Mouse (Mus musculus) gastrocnemius, postnatal 25 days (tissue): ENCODE measurements around the gene Fam53b. TPM values are rescaled to one million over a fixed set of nuclear protein-coding genes. Genes with fewer than 3 reads are reported as not detected.
"Not testable (repeated sequence)": the region's sequence is repeated elsewhere in the genome, so short reads cannot be mapped to it uniquely, and the experiment has no call there.

Experiments
- DNase-seq: peaks from one replicate; pipeline ENCODE4 v3.0.0; 2022
- total RNA-seq, 2 experiments: library from RNA; stranded (reverse); gene quantifications; 1 replicate in 1 of 2; 2 replicates in 1 of 2; pipeline ENCODE4 v1.2.3; 2021

Gene Fam53b
- total RNA-seq, 2 experiments from 2014 or later: 17.0 to 19.0 TPM

DNA sequence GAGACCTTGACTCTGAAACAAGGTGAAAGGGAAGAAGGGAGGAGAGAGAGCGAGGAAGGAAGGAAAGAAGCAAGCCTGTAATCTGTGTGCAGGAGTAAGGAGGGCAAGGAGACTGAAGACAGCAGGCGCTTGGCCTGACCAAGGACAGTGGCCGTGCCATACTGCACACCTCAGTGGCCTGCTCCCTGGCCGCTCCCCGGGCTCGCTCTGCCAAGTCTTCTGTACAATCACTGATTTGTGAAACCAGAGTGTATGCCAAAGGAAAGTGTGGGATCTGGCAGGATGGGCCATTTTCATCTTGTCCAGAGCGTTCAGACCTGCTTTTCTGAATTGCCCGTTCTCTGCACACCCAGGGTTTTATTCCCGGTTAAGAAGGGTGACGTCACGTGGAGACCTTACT, 132.4 kb downstream of the Fam53b start:
- no peak for DNase-seq

DNA sequence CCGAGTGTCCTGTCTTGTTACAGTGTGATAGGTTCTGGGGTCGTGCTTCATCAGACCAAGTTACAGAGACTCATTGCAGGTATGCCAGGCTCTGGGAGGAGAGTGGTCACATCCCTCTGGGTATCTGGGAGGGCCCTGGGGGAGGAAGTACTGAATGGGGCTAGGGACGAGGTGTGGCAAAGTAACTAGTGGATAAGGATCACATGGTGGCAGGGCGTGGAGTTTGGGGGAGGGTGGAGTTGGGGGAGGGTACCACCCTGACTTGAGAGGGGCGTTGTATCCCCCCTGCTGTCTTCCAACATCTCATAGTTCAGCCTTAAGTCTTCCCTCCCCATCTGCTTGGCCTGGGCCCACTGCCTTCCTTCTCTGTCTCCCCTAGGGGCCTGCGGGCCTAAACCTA, 134.1 kb downstream of the Fam53b start:
- no peak for DNase-seq

DNA sequence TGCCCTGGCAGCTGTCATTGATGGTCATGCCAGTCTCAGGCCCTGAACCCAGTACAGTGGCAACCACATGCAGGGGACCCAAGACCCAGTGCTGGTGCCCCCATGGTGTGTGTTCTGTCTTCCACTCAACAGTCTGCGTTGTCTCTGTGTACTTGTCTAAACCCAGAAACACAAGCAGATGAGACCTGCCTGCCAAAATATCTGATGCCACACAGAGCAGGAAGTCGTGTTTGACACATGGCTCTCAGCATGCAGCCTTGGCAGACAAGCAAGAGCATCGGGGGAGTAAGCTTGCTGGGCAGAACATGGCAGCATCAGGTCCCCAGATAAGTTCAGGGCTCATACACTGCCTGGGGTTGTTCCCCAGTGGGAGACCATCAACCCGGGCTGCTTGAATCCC, 134.6 kb downstream of the Fam53b start:
- DNase-seq: no peak

GRCm38 (mm10) chr7:132675922-132676321, 137.8 kb downstream of the Fam53b start:
- DNase-seq: no peak

DNA sequence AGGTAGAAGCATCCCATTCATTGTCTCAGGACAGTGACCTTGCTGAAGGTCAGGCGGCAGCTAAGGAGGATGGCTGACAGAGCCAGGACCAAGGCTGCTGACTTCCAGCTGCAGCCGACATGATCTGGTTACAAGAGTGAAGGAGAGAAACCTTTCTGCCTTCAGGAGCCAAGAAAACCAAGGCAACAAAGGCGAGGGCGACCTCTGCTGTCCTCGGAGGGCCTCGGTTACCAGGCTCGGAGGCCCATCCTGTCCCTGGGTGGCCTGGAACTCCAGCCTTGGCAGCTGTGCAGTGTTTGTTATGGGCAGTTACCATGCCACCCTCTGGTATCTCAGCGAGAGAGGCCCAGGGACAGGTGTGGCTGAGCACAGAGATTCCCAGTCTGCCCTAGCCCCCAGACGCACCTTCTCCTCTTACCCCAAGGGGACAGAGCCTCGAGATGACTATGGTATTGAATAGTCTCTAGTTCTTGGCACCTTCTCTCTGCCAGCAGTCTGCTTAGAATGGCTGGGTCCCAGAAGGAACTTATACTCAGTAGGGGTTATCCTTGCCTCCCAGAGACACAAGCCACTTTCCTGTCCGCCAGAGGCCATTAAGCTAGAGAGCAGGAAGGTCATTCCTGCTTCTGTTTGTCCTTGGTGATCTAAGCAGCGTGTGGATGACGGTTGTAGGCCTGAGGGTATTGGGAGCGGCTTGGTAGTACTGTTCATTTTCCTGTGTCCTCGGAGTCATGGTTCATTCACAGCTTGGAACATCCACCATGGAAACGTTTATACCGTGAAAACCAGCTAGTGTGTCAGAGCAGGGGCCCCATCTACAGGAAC, 139.5 kb downstream of the Fam53b start:
- DNase-seq: peak; percentile 89

DNA sequence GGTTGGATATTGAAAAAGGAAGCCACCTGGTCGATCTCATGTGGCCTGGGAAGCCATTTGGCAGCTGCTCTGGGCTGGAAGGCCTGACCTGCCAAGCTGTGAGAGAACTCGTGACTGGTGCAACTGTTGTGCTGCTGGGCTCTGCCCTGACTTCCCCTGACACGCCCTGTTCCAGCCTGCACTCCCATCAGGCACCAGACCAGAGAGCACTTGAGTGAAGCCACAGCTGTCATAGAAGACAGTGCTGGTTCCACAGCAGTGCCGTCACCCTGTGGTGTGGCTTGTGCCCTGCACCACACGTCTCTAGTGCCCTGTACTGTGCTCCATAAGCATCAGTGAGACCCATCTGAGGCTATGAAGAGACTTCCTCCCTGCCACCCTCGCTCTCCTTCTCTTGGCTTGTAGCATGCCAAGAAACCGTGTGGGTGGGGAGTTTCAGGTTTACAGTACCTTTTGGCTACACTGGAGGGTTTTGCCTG, 141.2 kb downstream of the Fam53b start:
- DNase-seq: peak; percentile 87

DNA sequence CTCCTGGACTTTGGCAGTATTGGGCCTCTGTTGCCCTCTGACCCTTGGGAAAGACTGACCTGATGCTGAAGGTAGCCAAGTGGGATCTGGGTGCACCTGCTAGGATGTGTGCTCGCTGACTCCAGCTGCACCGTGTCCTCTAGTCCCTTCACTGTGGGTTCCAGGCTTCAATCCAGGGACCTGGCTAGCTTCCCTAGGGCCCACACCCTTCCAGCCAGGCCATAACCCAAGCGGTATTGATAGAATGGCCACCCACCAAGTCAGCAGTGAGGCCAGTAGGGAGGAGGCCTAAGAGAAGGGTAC, 142.9 kb downstream of the Fam53b start:
- DNase-seq: peak; percentile 85

- no peak for DNase-seq
Observed at GRCm38 (mm10) chr7:132669999-132670862, 143.5 kb downstream of the Fam53b start.

GRCm38 (mm10) chr7:132668604-132669003, 145.1 kb downstream of the Fam53b start:
- DNase-seq: no peak

GRCm38 (mm10) chr7:132666516-132666915, 147.2 kb downstream of the Fam53b start:
- no peak for DNase-seq

DNA sequence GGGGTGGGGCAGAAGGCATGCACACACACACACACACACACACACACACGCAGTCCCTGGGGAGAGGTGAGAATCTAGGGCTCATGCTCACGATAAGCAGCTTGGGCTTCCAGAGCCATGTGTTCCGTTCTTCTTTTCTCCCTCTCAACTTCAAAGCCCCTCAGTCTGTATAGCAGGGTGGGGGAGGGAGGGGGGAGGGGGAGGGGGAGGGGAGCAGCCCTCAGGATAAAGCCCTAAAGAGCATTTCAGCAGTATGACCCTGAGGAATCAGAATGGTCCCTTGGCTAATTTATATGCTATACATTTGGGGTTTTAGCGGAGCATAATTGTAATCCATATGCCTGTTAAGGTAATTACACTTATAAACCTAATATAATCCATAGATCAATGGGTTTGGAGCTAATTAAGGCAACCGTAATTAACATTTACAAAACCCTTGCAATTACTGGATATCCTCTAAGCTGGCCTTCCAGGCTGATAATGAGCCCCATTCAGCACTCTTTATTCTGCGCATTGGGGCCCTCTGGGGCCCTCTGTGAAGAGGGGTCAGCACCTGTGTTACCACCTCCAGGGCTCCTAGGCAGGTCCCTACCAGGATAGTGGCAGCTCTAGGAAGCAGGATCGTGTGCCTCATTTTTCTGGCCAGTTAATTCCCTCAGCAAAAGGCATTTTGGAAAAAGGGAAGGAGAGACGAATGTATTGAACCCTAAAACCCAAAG, 147.9 kb downstream of the Fam53b start:
- DNase-seq: no peak

GRCm38 (mm10) chr7:132664815-132665214, 148.9 kb downstream of the Fam53b start:
- DNase-seq: no peak

DNA sequence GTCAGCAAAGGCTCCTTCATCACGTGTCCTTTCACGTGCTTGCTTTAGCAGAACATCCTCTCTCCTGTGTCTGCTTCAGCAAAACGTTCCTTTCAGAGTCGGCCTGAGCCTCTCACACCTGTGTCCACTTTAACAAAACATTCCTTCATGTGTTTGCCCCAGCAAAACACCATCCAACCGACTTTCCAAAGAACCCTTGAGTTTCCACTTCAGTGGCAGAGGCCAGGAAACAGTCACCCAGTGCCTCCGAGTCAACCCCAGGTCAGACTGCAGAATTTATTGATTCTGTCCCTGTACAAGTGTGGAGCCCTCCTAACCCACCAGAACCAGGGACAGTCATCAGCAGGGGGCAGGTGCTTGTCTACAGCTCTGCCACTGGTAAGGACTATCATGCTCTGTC, 150.9 kb downstream of the Fam53b start:
- not testable (repeated sequence) for DNase-seq

Other genes with a start within 250 kb of the Fam53b start
- gene Oat, start 237.5 kb downstream of the Fam53b start, total RNA-seq: 100 to 1,000 TPM; 156 TPM
- gene Nkx1-2, start 214.2 kb downstream of the Fam53b start, total RNA-seq: not detected
- 10 to 100 TPM; 12.5 to 13.2 TPM for gene Lhpp, start 203.2 kb downstream of the Fam53b start, total RNA-seq
- 1 to 10 TPM; 5.5 to 8.3 TPM for gene Eef1akmt2, start 38.8 kb upstream of the Fam53b start, total RNA-seq
- gene Abraxas2, start 45.3 kb upstream of the Fam53b start, total RNA-seq: 10 to 100 TPM; 19.8 to 22.5 TPM
- 10 to 100 TPM; 36.9 to 40.6 TPM for gene Zranb1, start 117.3 kb upstream of the Fam53b start, total RNA-seq